Mouse (Mus musculus) heart, adult 11 months (tissue): ENCODE results near the gene Zfhx3.
A peak's percentile ranks its signal among the peaks of the same experiment; 100 is the strongest.

Experiments used
- DNase-seq: peaks from one replicate; pipeline ENCODE4 v3.0.0; 2022

Zfhx3 gene

GRCm38 (mm10) chr8:108101131-108101530 lies 158.7 kb downstream of the Zfhx3 start:
- no peak for DNase-seq

DNA sequence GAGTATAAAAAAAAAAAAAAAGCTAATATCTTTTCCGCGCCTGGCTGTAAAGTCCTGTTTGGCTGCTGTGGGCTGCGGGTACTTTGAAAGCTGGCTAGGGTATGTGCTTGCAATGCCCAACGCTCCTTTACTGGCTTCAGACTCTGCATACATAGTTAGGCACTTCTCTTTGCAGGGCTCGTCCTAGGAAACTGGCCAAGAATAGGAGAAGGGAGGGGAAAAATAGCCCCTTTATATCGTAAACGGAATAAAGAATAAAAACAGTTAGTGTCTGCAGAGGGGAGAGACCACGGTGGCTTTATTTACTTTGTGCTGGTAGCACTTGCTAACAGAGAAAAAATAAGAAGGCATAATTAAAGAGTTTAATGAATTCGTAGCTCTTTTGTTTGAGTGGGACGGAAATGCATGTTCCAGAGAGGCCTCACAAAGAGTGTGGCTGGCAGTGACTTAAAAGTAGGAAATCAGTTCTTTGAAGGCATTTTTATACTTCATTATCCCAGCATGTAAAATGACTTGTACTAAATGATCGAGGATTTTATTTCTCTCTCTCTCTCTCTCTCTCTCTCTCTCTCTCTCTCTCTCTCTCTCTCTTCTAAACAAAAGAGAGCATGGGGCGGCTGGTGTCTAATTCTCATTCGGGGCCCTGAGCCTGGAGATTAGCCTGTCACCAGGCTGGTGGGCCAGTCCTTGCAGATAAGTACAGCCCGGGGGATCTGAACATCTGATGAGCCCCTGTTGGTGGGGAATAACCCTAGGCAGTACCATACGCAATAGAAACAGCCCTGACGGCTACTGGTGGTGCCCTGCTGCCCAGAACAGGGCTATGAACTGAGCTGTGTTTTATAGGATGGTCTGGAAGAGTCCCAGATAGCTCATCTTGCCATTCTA lies 159.8 kb downstream of the Zfhx3 start:
- DNase-seq, result no peak

DNA sequence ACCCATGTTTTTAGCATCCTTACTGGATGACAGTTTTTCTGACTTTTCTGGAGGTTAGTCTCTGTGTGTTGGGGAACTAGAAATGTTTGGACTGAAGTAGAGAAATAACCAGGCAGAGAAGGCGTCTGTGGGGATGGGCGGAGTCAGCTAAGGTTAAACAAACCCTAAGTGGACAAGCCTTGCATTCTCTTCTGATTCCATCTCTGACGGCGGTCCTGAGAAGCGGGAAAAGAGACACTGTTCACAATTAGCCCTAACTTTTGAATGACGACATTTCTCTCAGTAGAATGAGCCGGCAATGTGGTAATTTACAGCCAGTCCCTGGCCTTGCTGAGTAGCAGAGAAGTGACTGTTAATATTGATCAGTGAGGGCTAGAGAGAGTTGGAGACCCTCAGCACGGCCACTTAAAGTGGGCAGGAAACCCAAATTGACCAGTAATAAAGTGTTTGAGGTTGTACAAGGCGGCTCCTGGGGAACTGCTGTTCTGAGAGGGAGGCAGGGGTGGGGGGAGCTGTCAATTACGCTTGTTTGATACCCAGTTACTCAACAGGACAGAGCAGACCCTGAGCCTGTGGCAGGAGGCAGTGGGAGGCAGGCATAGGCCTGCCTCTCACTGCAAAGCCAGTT lies 162.1 kb downstream of the Zfhx3 start:
- no peak for DNase-seq

DNA sequence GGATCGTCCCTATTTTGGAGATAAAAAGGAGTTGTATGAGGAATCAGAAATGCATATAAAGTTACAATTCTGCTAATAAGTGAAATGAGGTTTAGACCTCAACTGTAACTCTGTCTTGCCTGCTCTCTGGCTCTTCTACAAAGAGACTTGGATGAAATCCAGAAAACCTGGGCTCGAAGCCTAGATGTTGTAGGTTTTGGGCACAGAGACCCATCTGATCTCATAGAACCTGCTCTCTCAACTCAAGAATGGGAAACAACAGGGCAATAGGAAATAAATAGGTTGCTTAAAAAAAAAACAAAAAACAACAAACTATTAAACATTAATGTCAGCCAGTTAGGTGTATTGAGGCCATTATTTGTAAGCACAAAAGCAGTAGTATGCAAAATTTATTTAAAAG lies 182.6 kb downstream of the Zfhx3 start:
- no peak for DNase-seq

DNA sequence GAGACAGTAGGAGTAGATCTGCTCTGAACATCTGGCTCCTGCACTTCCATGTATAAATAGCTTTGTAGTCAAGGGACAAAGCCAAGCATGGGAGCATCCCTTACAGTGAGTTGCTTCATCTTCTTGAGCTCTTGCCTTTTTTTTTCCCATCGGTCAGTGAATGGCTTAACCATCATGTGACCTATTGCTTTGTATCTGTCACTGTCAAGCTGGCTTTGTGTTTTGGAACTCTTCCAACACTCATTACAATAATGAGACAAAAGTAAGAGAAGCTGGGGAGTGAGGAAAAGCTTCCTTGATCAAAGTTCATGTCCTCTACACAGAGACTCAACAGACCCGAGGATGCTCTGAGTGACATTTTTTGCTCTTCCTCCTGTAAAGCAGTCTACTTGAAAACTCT lies 183.0 kb downstream of the Zfhx3 start:
- no peak for DNase-seq

DNA sequence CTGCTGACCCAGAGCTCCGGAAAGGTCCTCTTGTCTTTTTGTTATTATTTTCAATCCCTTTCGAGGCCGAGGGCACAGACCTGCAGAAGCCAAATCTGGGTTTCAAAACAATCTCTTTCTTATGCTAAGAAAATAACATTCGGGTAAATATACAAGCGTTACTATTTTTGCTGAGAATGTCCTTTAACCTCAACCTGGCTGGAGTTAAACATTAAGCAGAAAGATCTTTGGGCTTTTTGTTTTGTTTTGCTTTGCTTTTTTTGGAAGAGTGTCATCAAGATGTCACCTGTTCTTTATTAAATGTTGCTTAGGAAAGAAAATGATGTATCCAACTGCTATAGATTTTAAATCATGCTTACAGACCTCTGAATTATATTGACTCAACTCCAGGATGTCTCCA lies 204.1 kb downstream of the Zfhx3 start:
- no peak for DNase-seq

DNA sequence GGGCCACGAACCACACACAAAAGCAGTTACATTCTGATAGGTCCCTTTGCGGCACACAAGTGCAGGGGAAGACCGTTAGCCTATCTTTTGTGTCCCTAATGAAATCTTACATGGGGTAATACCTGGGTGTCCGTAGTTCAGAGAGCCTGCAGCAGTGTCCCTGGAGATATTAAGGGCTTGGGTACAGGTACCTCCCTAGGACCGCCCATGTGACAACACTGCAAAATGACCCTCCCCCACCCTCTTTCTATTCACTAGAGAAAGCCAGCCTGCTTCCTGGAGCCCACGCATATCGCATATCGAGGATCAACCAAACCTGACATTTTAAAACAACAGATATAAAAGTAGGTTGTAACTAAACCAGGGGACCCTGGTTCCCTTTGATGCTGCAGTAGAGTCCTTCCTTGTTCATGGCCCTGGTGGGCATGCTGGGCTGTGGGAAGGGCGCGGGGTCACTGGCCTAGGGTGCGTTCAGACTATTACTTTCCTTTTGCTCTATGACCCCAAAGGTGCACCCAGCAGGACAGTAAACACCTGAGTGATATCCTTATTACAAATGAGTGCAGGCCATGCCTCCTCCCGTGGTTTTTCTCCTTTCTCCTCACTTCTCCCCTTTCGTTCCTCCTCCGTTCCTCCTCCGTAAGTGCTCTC lies 206.3 kb downstream of the Zfhx3 start:
- DNase-seq, result no peak

GRCm38 (mm10) chr8:108170804-108171203 lies 228.4 kb downstream of the Zfhx3 start:
- peak; percentile 57 for DNase-seq

DNA sequence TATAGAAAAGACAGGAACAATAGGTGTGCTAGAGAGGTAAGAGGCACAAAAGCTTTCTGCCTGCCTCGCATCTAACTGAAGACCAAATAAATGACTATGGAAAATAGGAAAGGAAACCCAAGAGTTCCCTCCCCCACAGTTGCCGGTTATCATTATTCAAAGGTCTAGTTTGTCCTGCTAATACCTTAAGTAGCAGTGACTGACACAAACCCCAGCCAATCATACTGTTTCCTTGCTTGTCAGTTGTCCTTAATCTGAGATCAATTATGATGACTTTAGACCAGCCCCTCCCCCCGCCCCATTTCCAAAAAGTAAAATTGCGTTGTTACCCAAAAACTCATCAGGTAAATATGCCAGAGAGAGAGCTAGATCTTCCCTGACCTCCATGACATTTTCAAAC lies 240.9 kb downstream of the Zfhx3 start:
- DNase-seq, result no peak

DNA sequence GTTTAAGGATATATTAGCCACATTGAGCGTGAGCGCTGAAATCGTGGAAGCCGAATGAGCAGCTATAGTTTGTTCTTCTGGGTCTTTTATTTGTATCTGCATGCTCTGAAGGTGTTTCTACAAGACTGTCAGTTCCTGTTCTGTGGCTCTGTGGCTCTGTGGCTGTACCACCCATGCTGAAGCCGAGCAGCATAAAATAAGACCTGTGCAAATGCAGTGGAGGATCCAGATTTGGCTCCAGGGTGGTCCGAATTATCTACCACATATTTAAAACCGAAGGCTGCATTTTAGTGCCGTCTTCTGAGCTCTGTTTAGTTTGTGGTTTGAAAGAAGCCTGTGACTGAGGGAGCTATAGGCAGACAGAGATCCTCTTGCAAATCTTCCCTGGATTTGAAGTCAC lies 241.5 kb downstream of the Zfhx3 start:
- no peak for DNase-seq

GRCm38 (mm10) chr8:108186289-108186688 lies 243.8 kb downstream of the Zfhx3 start:
- no peak for DNase-seq

- no peak for DNase-seq
Observed at GRCm38 (mm10) chr8:108188044-108188443, 245.6 kb downstream of the Zfhx3 start.

DNA sequence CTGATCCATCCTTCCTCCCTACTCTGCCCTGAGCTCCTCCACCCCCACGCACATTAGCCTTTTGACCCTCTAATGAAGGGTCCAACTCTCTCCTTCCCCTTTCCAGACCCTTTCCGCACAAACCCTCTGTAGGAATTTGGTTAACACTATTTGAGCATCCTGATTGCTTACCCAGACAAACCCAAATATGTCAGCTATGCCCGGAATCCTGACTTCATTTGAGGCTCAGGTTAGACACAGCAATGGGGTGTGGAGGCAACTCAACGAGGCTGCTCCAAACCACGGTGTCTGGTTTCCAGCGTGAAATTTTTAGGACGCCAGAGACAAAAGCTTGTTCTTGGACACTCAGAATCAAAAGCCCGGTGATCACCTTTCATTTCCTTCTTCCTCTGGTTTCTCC lies 252.1 kb downstream of the Zfhx3 start:
- DNase-seq, result peak; percentile 68

GRCm38 (mm10) chr8:108215026-108215425 lies 272.6 kb downstream of the Zfhx3 start:
- DNase-seq, result peak; percentile 46

- DNase-seq, result no peak
Observed at GRCm38 (mm10) chr8:108218171-108218840, 275.9 kb downstream of the Zfhx3 start.

DNA sequence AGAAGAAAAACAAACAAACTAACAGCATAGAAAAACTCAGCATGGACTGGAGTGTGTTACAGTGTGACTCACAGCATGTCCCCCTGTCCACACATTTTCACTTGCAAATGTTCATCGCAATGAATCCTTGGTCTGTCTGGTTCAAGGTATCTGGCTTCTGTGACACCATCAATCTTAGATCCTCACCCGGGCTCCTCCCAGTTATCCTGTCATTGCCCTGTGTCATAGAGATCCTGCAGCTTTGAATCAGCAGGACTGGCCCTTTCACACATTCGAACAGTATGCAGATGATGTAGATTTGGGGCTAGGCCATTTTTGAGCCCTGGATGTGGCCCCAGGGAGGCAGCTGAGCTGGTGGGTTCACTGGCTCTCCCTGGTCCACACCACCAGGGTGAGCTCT lies 278.1 kb downstream of the Zfhx3 start:
- DNase-seq, result no peak

- DNase-seq, result peak; percentile 37
Observed at GRCm38 (mm10) chr8:108222091-108222490, 279.6 kb downstream of the Zfhx3 start.

- peak; percentile 71 for DNase-seq
Observed at GRCm38 (mm10) chr8:108232326-108232725, 289.9 kb downstream of the Zfhx3 start.

DNA sequence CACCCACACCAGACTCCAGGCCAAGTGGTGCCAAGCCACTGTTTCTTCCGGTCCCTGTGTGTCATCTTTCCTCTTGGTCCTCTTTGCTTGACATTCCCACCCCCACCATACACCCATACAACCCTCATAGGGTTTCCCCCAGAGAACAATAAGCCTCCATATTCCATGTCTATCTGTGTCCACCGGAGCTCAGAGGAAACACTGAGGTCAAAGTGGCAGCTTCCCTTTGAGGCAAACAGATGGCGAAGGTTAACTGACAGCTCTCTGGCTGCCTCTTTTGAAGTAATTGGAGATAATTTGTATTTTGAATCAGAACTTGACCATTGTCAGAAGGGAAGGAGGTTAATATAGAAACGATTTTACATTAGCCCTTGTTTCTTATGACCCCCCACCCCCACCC lies 292.0 kb downstream of the Zfhx3 start:
- no peak for DNase-seq

- DNase-seq, result peak; percentile 33
Observed at GRCm38 (mm10) chr8:108236715-108237114, 294.3 kb downstream of the Zfhx3 start.

- DNase-seq, result peak; percentile 27
Observed at GRCm38 (mm10) chr8:108239531-108239930, 297.1 kb downstream of the Zfhx3 start.

GRCm38 (mm10) chr8:108241041-108241690 lies 298.7 kb downstream of the Zfhx3 start:
- DNase-seq, result peak; percentile 55

DNA sequence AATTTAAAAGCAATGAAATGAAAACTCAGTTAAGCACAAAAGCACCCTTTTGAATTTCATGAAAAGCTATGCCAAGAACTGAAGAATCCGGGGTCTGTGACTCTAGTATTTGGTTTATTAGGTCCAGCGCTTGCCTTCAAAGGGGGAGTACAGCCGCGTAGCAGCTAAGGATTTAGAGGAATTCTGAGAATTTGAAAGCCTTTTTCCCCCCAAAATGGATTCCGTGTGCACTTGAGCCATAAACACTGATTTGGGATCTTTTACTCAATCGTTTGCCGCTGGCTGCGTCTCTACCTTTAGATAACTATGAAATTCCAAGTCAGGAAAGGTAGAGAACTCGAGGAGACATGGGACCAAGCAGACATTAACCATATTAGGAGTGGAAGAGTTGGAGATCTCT lies 300.8 kb downstream of the Zfhx3 start:
- DNase-seq, result peak; percentile 25
